Mouse (Mus musculus) midbrain, embryonic 10.5 days (tissue): Measurements from ENCODE around the gene Ifrd2. TPM values are rescaled to one million over a fixed set of nuclear protein-coding genes. Genes with fewer than 3 reads are reported as not detected.
"Not testable (repeated sequence)": the region's sequence is repeated elsewhere in the genome, so short reads cannot be mapped to it uniquely, and the experiment has no call there.

ENCODE experiments used
- DNase-seq: peaks from one replicate; pipeline ENCODE4 v3.0.0-alpha.2; 2017; ENCODE audit warnings: low spot score
- H3K27ac ChIP-seq: fragments of 300-500 bp; sonication (generic); replicated peaks from 2 replicates; pipeline ENCODE4 v1.5.1; 2016; ENCODE audit warnings: mild to moderate bottlenecking
- H3K27me3 ChIP-seq: fragments of 300-500 bp; sonication (generic); 2 replicates; pipeline ENCODE4 v1.6.1; 2016; ENCODE audit warnings: low read depth, mild to moderate bottlenecking; ENCODE audit not compliant: poor library complexity, severe bottlenecking
- H3K36me3 ChIP-seq: fragments of 300-500 bp; sonication (generic); 2 replicates; pipeline ENCODE4 v1.6.1; 2016; ENCODE audit warnings: mild to moderate bottlenecking, moderate library complexity
- H3K4me1 ChIP-seq: fragments of 300-500 bp; sonication (generic); 2 replicates; pipeline ENCODE4 v1.6.1; 2016
- H3K4me3 ChIP-seq: fragments of 300-500 bp; sonication (generic); 2 replicates; pipeline ENCODE4 v1.5.1; 2016; ENCODE audit warnings: mild to moderate bottlenecking, moderate library complexity
- H3K9me3 ChIP-seq: fragments of 300-500 bp; sonication (generic); replicated peaks from 2 replicates; pipeline ENCODE4 v1.6.1; 2016; ENCODE audit warnings: mild to moderate bottlenecking
- whole genome bisulfite sequencing: fragments of 180-500 bp; shearing (Covaris S2); methylation state at CpG from one replicate; pipeline ENCODE4 v1.1.7; 2016; 5-methylcytosine and 5-hydroxymethylcytosine counted together
- polyA plus RNA-seq: library from polyadenylated mRNA; unstranded; fragments of >200 nt; fragmentation: Nextera tagmentation; extraction: Ambion mirVana; gene quantifications from 2 replicates; pipeline ENCODE4 v1.2.1, GENCODE M21; 2016

The Ifrd2 gene
- polyA plus RNA-seq, 1 experiment from 2014 or later = 56.8 TPM

DNA sequence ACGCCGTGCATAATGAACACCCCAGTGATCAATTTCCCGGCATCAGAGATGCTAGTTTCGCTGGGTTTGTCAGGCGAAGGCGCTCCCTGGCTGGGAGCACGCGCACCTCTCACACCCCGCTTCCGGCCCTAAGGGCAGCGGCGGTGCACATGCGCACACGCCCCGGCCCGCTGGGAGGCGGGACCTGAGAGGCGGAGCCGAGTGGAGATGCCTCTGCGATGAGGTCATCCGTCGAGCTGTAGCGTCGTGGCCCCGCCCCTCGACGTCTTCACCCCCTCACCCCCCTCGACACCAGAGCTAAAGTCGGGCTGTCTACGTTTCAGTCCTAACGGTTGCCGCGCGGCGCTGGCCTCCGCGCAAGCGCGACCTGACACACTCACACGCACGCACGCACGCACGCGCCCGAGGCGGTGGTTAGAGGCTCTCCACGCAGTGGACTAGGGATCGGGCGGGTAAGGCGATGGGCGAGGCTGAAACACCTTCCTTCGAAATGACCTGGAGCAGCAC, 33.1 kb upstream of the Ifrd2 start:
- Histone ChIP-seq H3K4me1 (peaks cover 69% of the 10 kb centered on the region), H3K27ac (peak overlapping the region; percentile 96)
- DNase-seq = peak; percentile 98

DNA sequence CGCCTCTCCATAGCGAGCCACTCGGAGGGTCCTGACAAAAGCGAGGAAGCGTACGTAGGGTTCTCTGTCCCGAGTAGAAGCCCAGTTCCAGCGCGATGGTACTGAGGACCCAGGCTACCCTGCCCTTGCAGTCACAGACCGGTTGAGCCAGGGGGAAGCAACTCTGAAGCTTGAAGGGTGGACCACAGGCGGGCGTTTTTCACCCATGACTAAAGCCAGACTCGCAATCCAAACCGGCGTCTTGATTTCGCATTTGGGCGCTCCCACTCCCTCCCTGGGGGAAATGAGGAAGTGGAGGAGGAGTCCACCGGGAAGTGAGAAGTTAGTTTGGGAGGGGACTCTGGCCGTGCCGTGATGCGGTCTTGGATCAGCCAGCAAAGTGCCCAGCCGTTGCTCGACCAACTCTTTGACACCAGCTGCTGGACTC, 32.4 kb upstream of the Ifrd2 start:
- Histone ChIP-seq H3K27ac (peak overlapping the region; percentile 96), H3K9me3 (no peaks in the 10 kb centered on the region), H3K36me3 (peaks cover 38% of the 10 kb centered on the region), H3K4me1 (peaks cover 65% of the 10 kb centered on the region), H3K27me3 (peaks cover 36% of the 10 kb centered on the region), H3K4me3 (peak overlapping the region; percentile 88)
- no peak for DNase-seq
- WGBS = under 1% methylated on average over 23 of the region's 23 CpGs

More for the DNA sequence above, 33.1 kb upstream of the Ifrd2 start:
- Histone ChIP-seq H3K27me3 (peaks cover 43% of the 10 kb centered on the region), H3K9me3 (no peaks in the 10 kb centered on the region), H3K36me3 (peaks cover 31% of the 10 kb centered on the region), H3K4me3 (peak overlapping the region; percentile 88)
- under 1% methylated on average over 53 of the region's 53 CpGs for WGBS

DNA sequence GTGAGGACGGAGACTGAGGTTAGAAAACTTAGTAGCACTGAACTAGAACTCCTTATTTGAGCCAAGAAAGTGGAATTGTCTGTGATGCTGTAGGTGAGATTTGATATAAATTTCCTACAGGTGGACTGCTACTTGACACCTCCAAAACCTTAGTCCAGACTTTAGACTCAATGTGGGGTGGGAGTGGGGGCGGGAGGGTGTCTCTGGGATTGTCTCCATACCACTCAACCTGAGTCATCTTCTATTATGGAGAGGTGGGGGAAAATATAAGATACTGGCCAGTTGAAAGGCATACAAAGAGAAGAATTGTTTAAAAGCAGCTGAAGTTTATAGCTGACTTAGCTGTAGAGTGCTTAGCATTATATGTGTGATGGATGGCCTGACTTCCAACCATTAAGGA, 31.7 kb upstream of the Ifrd2 start:
- H3K27me3 ChIP-seq = peaks cover 30% of the 10 kb centered on the region
- DNase-seq = no peak
- H3K4me3 ChIP-seq = peak overlapping the region; percentile 88
- WGBS = 56% methylated on average over 2 of the region's 2 CpGs
- no peaks in the 10 kb centered on the region for H3K9me3 ChIP-seq
- peaks cover 44% of the 10 kb centered on the region for H3K36me3 ChIP-seq
- peak overlapping the region; percentile 96 for H3K27ac ChIP-seq
- H3K4me1 ChIP-seq = peaks cover 59% of the 10 kb centered on the region

DNA sequence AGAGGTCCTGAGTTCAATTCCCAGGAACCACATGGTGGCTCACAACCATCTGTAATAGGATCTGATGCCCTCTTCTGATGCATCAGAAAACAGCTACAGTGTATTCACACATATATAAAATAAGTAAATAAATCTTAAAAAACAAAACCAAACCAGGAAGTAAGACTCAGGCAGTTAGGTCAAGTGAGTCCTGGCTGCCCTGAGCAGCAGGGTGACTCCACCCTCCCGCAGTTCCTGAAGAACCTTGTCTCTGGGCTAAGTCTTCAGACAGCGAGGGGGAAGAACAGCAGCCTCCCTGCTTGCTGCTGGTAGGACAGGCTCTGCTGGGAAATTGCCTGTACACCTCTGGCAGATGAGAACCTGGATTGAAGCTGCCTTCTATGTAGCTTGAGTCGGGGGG, 31.1 kb upstream of the Ifrd2 start:
- Histone ChIP-seq H3K9me3 (no peaks in the 10 kb centered on the region), H3K27ac (no peak overlapping the region), H3K4me3 (peak overlapping the region; percentile 88), H3K36me3 (peaks cover 51% of the 10 kb centered on the region), H3K27me3 (peaks cover 23% of the 10 kb centered on the region), H3K4me1 (peaks cover 52% of the 10 kb centered on the region)
- DNase-seq = no peak
- 85% methylated on average over 3 of the region's 3 CpGs for WGBS

DNA sequence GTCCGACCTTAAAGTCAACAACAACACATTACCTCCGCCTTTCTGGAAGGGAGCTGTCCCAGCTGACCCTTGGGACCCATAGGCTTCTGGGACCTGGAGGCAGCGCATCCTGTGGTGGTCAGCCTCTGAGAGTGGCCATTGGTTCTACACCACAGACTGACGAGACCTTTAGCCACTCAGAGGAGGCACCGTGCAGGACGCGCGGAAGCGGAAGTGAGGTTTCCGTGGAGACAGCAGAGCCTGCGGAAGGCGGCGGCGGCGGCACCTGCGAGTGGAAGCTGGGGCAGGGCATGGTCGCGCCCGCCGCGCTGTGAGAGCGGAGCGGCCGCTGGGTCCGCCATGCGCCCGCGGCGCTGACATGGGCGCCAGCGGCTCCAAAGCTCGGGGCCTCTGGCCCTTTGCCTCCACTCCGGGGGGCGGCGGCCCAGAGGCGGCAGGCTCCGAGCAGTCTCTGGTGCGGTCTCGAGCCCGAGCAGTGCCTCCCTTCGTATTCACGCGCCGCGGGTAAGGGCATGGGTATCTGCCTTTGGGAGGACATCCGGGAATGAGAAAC, 24.3 kb upstream of the Ifrd2 start, which contains the start of gene Tusc2:
Tusc2 (plus strand) TSS at position 227 of the 553 bp plus-strand sequence.
- Histone ChIP-seq H3K27me3 (no peaks in the 10 kb centered on the region), H3K27ac (peak within 1 kb of the TSS; percentile 87), H3K4me1 (peaks cover 58% of the 10 kb centered on the region), H3K36me3 (peaks cover 71% of the 10 kb centered on the region), H3K4me3 (peak within 1 kb of the TSS; percentile 95), H3K9me3 (no peaks in the 10 kb centered on the region)
- WGBS = under 1% methylated on average over 46 of the region's 46 CpGs
- DNase-seq = peak; percentile 95

DNA sequence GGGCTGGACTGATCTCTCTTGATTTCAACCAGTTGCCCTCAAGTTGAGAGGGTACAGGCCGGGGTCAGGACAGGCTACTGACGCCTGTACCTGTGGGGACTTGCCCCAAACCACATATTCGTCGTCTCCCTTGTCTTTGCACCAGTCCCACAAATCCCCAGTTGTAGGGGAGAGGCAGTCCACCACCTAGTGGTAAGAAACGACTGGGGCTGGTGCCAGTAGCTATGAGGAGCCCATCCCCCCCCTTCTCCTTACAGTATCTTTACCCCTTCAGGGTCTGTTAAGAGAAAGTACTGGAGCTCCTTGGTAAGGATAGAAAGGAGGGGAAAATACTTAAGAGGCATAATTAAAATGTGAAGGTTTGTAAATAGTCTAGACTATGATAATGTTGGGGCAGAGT, 21.9 kb upstream of the Ifrd2 start:
- H3K4me3 ChIP-seq = peak overlapping the region; percentile 95; the same call in 1 of the 2 replicates
- DNase-seq = not testable (repeated sequence)
- peaks cover 73% of the 10 kb centered on the region for H3K4me1 ChIP-seq

DNA sequence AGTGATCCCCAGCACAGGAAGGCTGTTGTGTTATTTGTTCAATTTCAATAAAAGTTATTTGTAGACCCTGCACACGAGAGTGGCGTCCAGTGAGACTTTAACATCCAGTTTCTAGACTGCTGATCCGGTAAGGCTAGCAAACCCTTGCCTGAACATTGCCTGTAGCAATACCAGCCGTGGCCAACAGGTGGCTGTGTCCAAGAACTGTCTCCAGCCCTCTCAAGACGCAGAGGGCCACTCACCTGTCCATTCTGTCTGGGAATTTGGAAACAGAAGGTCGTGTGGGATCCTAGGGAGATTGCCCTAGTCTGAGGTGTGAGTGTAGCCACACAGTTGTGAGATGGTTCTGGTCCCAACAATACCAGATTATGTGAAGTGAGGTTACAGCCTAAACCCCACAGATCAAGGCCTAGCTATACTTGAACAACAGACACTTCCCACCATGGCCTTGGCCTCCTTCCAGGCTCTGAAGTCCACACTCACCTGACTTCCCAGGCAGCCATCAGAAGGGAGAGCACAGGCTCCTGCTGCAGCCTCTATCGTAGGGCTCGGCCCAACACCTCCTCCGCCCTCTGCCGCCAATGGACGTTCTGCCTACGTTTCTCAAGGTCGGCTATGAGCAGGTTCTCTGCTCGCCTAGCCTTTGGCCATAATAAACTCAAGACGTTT, 21.3 kb upstream of the Ifrd2 start:
- H3K36me3 ChIP-seq = peaks cover 52% of the 10 kb centered on the region
- DNase-seq = peak; percentile 81
- peak overlapping the region; percentile 95; the same call in 1 of the 2 replicates for H3K4me3 ChIP-seq
- 61% methylated on average over 15 of the region's 15 CpGs for WGBS
- peaks cover 79% of the 10 kb centered on the region for H3K4me1 ChIP-seq
- no peaks in the 10 kb centered on the region for H3K9me3 ChIP-seq
- no peaks in the 10 kb centered on the region for H3K27me3 ChIP-seq
- H3K27ac ChIP-seq = no peak overlapping the region

More for the DNA sequence above, 21.9 kb upstream of the Ifrd2 start:
- H3K9me3 ChIP-seq, H3K27me3 ChIP-seq, H3K27ac ChIP-seq: not testable (repeated sequence)
- peaks cover 52% of the 10 kb centered on the region for H3K36me3 ChIP-seq
- 52% methylated on average over 5 of the region's 5 CpGs for WGBS

DNA sequence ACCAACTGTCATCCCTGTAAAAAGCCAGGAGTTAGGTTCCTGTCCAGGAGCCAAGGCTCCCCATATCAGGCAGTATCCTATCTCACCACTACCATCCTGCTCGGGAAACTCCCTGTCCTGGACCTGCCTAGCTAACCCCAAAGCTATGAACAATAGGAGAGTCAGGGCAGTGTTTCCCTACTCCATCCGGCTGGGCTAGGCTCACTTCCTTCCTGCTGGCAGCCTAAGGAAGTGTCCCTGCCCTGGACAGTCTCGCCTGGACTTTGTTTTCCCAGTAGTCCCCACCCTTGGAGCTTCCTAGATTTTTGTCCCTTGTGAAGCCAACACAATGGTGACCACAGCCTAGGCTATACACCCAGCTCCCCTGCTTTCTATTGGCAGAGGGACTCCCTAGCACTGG, 20.6 kb upstream of the Ifrd2 start:
- Histone ChIP-seq H3K36me3 (peaks cover 52% of the 10 kb centered on the region), H3K9me3 (no peaks in the 10 kb centered on the region), H3K4me1 (peaks cover 85% of the 10 kb centered on the region), H3K27me3 (no peaks in the 10 kb centered on the region), H3K4me3 (peak overlapping the region; percentile 89; the same call in 1 of the 2 replicates), H3K27ac (0 out of 2 replicates have a peak overlapping the region, but pooled peaks have one; percentile 98)
- DNase-seq = no peak
- WGBS = 59% methylated on average over 3 of the region's 3 CpGs

DNA sequence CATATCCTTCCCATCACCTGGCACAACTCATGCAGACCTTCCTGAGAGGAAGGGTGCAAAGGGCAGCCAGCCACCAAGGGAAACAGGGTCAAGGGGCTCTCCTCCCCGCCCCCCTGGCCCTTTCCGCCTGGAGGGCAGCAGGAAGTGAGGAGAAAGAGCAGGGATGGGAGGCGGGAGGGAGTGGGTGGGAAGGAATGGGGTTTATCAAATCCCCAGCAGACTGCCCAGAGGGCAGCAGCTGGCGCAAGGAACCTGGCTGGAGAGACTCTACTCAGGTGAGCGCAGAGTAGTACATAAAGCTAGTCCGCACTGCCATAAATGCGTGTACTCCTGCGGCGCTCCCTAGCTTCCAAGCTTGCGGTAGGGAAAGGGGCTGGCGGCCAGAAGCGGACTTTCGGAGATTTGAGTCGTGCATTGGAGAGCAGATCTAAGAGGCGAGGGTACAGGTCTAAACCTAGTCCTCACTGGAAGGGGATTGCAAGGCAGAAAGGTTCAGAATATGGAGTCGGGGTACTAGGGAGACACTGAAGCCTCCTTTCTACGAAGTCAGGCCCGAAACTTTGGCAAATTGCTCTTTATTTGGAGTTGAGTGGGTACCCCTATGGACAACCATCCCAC, 19.6 kb upstream of the Ifrd2 start, which contains the start of gene Hyal2:
Hyal2 (plus strand) TSS at position 244 of the 618 bp plus-strand sequence.
- no peaks in the 10 kb centered on the region for H3K27me3 ChIP-seq
- peak within 1 kb of the TSS; percentile 89 for H3K4me3 ChIP-seq
- peaks cover 54% of the 10 kb centered on the region for H3K36me3 ChIP-seq
- 3% methylated on average over 18 of the region's 18 CpGs for WGBS
- DNase-seq = peak; percentile 31
- H3K9me3 ChIP-seq = no peaks in the 10 kb centered on the region
- peaks cover 84% of the 10 kb centered on the region for H3K4me1 ChIP-seq
- H3K27ac ChIP-seq = peak within 1 kb of the TSS; percentile 98

DNA sequence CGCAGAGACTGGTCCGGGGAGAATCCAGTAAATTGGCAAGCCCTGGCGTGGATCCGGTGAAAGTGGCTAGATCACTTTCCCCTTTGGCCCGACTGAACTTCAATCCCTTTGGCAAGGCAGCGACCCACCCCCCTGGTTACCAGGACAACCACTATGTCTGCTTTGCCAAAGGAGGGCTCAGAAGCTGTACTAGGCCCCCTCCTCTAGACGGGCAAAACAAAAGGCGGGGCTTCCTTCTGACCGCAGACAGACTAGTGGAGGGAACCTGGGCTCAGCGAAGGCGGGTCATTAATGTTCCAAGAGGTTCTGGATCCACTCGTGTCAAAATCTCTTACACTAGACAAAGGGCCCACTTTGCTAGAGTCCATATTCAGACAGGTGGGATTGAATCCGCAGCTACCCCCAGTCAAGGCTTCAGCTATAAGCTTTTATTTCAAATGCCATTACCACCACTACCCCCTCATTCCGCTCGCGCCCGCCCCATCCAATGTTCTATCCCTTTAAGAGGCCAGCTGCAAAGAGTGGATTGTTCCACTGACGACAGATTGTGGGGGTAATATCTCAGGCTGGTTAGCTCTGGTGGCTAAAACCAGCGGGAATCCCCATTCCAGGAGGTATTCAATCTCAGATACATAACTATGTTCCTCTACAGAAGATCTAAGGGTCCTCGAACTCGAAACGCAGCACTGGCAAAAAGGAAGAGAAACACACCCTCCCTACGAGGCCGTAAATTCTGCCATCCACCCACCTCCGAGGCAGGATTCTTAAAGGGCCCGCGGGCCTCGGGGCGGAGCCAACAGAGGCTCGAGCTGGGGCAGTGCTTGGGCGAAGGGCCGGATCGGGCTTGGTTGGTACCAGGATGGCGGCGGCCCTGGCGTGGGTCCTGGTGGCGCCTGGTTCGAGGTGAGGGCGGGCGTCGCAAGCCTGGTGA, 18.8 kb upstream of the Ifrd2 start:
- peak; percentile 90 for DNase-seq
- Histone ChIP-seq H3K27ac (peak overlapping the region; percentile 98), H3K27me3 (no peaks in the 10 kb centered on the region), H3K4me3 (peak overlapping the region; percentile 89), H3K9me3 (0 out of 2 replicates have a peak, but pooled peaks cover 4% of the 10 kb centered on the region), H3K36me3 (peaks cover 62% of the 10 kb centered on the region), H3K4me1 (peaks cover 76% of the 10 kb centered on the region)
- WGBS = under 1% methylated on average over 41 of the region's 41 CpGs

DNA sequence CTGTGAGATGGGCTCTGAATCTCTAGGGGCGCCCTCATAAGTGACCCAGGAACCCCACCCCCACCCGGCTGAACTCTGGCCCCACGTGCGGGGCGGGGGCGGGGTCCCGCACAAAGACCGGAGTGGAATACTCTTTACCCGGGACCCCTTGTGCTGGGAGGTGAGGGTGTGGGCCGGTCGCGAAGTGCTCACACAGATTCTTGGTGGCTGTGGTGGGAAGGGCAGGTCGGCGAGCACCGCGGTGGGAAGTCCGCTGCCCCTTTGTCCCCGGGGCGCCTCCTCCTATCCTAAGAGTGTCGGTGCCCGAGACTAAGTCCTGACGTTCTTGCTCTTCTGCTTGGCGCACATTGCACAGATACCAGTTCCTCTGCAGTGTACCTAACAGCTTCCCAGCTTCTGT, 18.2 kb upstream of the Ifrd2 start:
- Histone ChIP-seq H3K4me3 (peak overlapping the region; percentile 89), H3K27ac (peak overlapping the region; percentile 98), H3K36me3 (peaks cover 64% of the 10 kb centered on the region), H3K27me3 (no peaks in the 10 kb centered on the region), H3K9me3 (0 out of 2 replicates have a peak, but pooled peaks cover 6% of the 10 kb centered on the region), H3K4me1 (peaks cover 69% of the 10 kb centered on the region)
- 1% methylated on average over 23 of the region's 23 CpGs for WGBS
- DNase-seq = no peak

DNA sequence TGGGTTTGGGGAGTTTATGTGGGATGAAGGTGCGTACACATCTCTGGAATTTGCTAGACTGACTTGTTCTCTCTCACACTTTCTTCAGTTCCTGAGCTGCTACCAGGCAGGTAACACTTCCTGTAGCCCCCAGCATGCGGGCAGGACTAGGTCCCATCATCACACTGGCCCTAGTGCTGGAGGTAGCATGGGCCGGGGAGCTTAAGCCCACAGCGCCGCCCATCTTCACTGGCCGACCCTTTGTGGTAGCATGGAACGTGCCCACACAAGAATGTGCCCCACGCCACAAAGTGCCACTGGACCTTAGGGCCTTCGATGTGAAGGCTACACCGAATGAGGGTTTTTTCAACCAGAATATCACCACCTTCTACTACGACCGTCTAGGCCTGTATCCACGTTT, 17.4 kb upstream of the Ifrd2 start:
- H3K4me3 ChIP-seq = peak overlapping the region; percentile 89
- H3K27me3 ChIP-seq = no peaks in the 10 kb centered on the region
- no peak for DNase-seq
- H3K9me3 ChIP-seq = 0 out of 2 replicates have a peak, but pooled peaks cover 6% of the 10 kb centered on the region
- H3K27ac ChIP-seq = peak overlapping the region; percentile 98
- H3K4me1 ChIP-seq = peaks cover 62% of the 10 kb centered on the region
- peaks cover 64% of the 10 kb centered on the region for H3K36me3 ChIP-seq
- 57% methylated on average over 13 of the region's 13 CpGs for WGBS
